Comparison of ENCODE assay signal across 17 mouse cellular contexts in genomic region chr5:96868893-96869292, GRCm38 (mm10).
DNase-seq lines count a peak whose midpoint lies in the region; ATAC-seq and TF ChIP-seq lines count a peak whose summit lies in the region.
"Had no signal": no experiment of that assay in that cellular context is flagged by ENCODE, and none has a peak within 500 bp of the region (broad histone marks: within the 10 kb centered on the region; RNA-seq: fewer than 3 reads in every experiment).

No protein-coding gene starts in this region.

- TF ChIP-seq POLR2A in CH12.LX (IDR thresholded peaks at IDR 0.05; ENCODE audit: low read depth, low read length) = no peak

- no peak overlapping the region for H3K9ac ChIP-seq in CH12.LX (ENCODE audit: insufficient read depth, low read depth)
- no peak overlapping the region for H3K9ac ChIP-seq in lung, embryonic 16.5 days (ENCODE audit: low read length)
- H3K9ac ChIP-seq: forebrain, embryonic 15.5 days; hindbrain, embryonic 14.5 days; limb, embryonic 12.5 days; liver, embryonic 15.5 days had no signal

- dilution Hi-C loops in CH12.LX (cut with MboI; ENCODE audit: extremely low pct_ligation_motif_present, extremely low pct_unique_long_range_greater_than_20kb, low sequenced_read_pairs) = no loop called here

- intact Hi-C loops in heart, postnatal 25 days (cut with DNase I) = no loop called here
- intact Hi-C loops in left cerebral cortex, adult 2 months (cut with DNase I) = no loop called here

- no peaks in the 10 kb centered on the region for H3K79me2 ChIP-seq in CH12.LX (replicated peaks; ENCODE audit: control insufficient read depth, extremely low read depth, insufficient read depth, poor library complexity, severe bottlenecking)

- TF ChIP-seq EP300 in CH12.LX (IDR thresholded peaks at IDR 0.05; ENCODE audit: low read length) = no peak; the same call in 1 of the 2 replicates

- no peak overlapping the region for H3K4me3 ChIP-seq in heart, embryonic 10.5 days
- H3K4me3 ChIP-seq in CH12.LX (replicated peaks in 1 of 3; ENCODE audit: low read depth in 2 of 3, low read length in 2 of 3, poor library complexity in 1 of 3) = no peak overlapping the region
- H3K4me3 ChIP-seq in lung, embryonic 16.5 days (ENCODE audit: low read length) = no peak overlapping the region
- H3K4me3 ChIP-seq in left cerebral cortex, adult 2 months = no peak overlapping the region
- H3K4me3 ChIP-seq: forebrain, embryonic 15.5 days; gastrocnemius, adult 2 months; limb, embryonic 12.5 days; liver, embryonic 15.5 days had no signal

- no peaks in the 10 kb centered on the region for H3K36me3 ChIP-seq in heart, embryonic 10.5 days
- no peaks in the 10 kb centered on the region for H3K36me3 ChIP-seq in CH12.LX (replicated peaks in 1 of 2; ENCODE audit: control insufficient read depth in 1 of 2, insufficient read depth in 1 of 2, low read length in 1 of 2)
- H3K36me3 ChIP-seq in lung, embryonic 16.5 days (ENCODE audit: control insufficient read depth, insufficient read depth, low read length) = no peaks in the 10 kb centered on the region
- H3K36me3 ChIP-seq in splenic B cell, adult 2 months (ENCODE audit: control insufficient read depth, insufficient read depth, low read length, poor library complexity, severe bottlenecking) = no peaks in the 10 kb centered on the region
- H3K36me3 ChIP-seq: forebrain, embryonic 15.5 days; G1E; limb, embryonic 12.5 days; liver, embryonic 15.5 days had no signal

- no peaks in the 10 kb centered on the region for H3K4me1 ChIP-seq in heart, embryonic 10.5 days
- H3K4me1 ChIP-seq in CH12.LX (ENCODE audit: control insufficient read depth in 1 of 2, insufficient read depth in 2 of 2) = peaks cover 7 to 19% of the 10 kb centered on the region in 2 experiments
- H3K4me1 ChIP-seq in lung, embryonic 16.5 days (replicated peaks; ENCODE audit: control insufficient read depth, insufficient read depth, low read length) = no peaks in the 10 kb centered on the region
- H3K4me1 ChIP-seq: forebrain, embryonic 15.5 days; limb, embryonic 12.5 days; liver, embryonic 15.5 days had no signal

- peak; percentile 95 for ATAC-seq in lung, embryonic 16.5 days (ENCODE audit: low read depth)
- ATAC-seq: forebrain, embryonic 15.5 days had no signal

- H3K9me3 ChIP-seq in heart, embryonic 10.5 days = no peaks in the 10 kb centered on the region
- no peaks in the 10 kb centered on the region for H3K9me3 ChIP-seq in CH12.LX (replicated peaks; ENCODE audit: low read length)
- no peaks in the 10 kb centered on the region for H3K9me3 ChIP-seq in lung, embryonic 16.5 days (ENCODE audit: control insufficient read depth, low read length)
- H3K9me3 ChIP-seq: forebrain, embryonic 15.5 days; G1E; limb, embryonic 12.5 days; liver, embryonic 15.5 days had no signal

- 0 out of 2 replicates have a peak overlapping the region, but pooled peaks have one; percentile 16 for H3K4me2 ChIP-seq in CH12.LX (ENCODE audit: insufficient read depth, low read depth, poor library complexity, severe bottlenecking)
- no peak overlapping the region for H3K4me2 ChIP-seq in lung, embryonic 16.5 days (ENCODE audit: low read depth, low read length)
- H3K4me2 ChIP-seq: forebrain, embryonic 15.5 days; hindbrain, embryonic 14.5 days; limb, embryonic 12.5 days; liver, embryonic 15.5 days; midbrain, embryonic 11.5 days had no signal

- H3K27me3 ChIP-seq in heart, embryonic 10.5 days (ENCODE audit: insufficient read depth, poor library complexity, severe bottlenecking) = no peaks in the 10 kb centered on the region
- no peaks in the 10 kb centered on the region for H3K27me3 ChIP-seq in CH12.LX (replicated peaks)
- no peaks in the 10 kb centered on the region for H3K27me3 ChIP-seq in lung, embryonic 16.5 days (ENCODE audit: control insufficient read depth, insufficient read depth, low read depth, low read length)
- H3K27me3 ChIP-seq in splenic B cell, adult 2 months (ENCODE audit: control insufficient read depth, insufficient read depth, low read length, poor library complexity, severe bottlenecking) = peaks cover 3% of the 10 kb centered on the region; the same call in 1 of the 2 replicates
- H3K27me3 ChIP-seq: forebrain, embryonic 15.5 days; limb, embryonic 12.5 days had no signal

- peak; percentile 52 for DNase-seq in heart, embryonic 10.5 days (ENCODE audit: low spot score)
- DNase-seq in heart, postnatal 25 days (ENCODE audit: low spot score) = no peak
- peak; percentile 34 for DNase-seq in CH12.LX (ENCODE audit: extremely low read depth)
- peak; percentile 21 for DNase-seq in splenic B cell, adult 2 months (ENCODE audit: low read depth, low spot score)
- no peak for DNase-seq in adrenal gland, adult 8-10 months
- no peak for DNase-seq in thymus, postnatal 25 days
- no peak for DNase-seq in left cerebral cortex, adult 2 months (ENCODE audit: extremely low spot score in 1 of 2, low spot score in 2 of 2)
- DNase-seq: adrenal gland, postnatal 36 days; gastrocnemius, adult 2 months; kidney, adult 2 months had no signal

- in situ Hi-C loops in CH12.LX (cut with MboI; ENCODE audit: low pct_ligation_motif_present, low pct_unique_long_range_greater_than_20kb, low sequenced_read_pairs) = no loop called here

- 75% methylated on average over 6 of the region's 6 CpGs for WGBS in heart, embryonic 10.5 days
- WGBS in lung, embryonic 16.5 days = 41% methylated on average over 6 of the region's 6 CpGs

- no peak for TF ChIP-seq CTCF in CH12.LX (conservative IDR thresholded peaks at IDR 0.05 in 1 of 2, IDR thresholded peaks at IDR 0.05 in 1 of 2; ENCODE audit: low read depth in 2 of 2, low read length in 2 of 2)
- no peak for TF ChIP-seq CTCF in left cerebral cortex, adult 2 months (IDR thresholded peaks at IDR 0.05)

- TF ChIP-seq RAD21 in CH12.LX (IDR thresholded peaks at IDR 0.05; ENCODE audit: low read depth, low read length) = no peak

- no peak overlapping the region for H3K27ac ChIP-seq in heart, embryonic 10.5 days
- H3K27ac ChIP-seq in CH12.LX (ENCODE audit: insufficient read depth, low read depth) = no peak overlapping the region
- H3K27ac ChIP-seq in lung, embryonic 16.5 days (ENCODE audit: low read length) = no peak overlapping the region
- no peak overlapping the region for H3K27ac ChIP-seq in left cerebral cortex, adult 2 months
- H3K27ac ChIP-seq: forebrain, embryonic 15.5 days; gastrocnemius, adult 2 months; hindbrain, embryonic 14.5 days; limb, embryonic 12.5 days; liver, embryonic 15.5 days had no signal

TF ChIP-seq in CH12.LX, 34 proteins besides CTCF, POLR2A, EP300 and RAD21:
- no peak for TF ChIP-seq USF1 (IDR thresholded peaks at IDR 0.05; ENCODE audit: low read depth, low read length)
- TF ChIP-seq SMC3 (IDR thresholded peaks at IDR 0.05; ENCODE audit: low read depth, low read length) = no peak
- TF ChIP-seq SIN3A (IDR thresholded peaks at IDR 0.05; ENCODE audit: low read length) = no peak
- TF ChIP-seq KAT2A (IDR thresholded peaks at IDR 0.05; ENCODE audit: insufficient replicate concordance, low read length) = no peak
- TF ChIP-seq IRF4 (IDR thresholded peaks at IDR 0.05; ENCODE audit: low read depth, low read length) = peak; percentile 54; the same call in 1 of the 2 replicates
- no peak for TF ChIP-seq ZNF384 (IDR thresholded peaks at IDR 0.05; ENCODE audit: low read depth, low read length)
- no peak for TF ChIP-seq GABPA (IDR thresholded peaks at IDR 0.05; ENCODE audit: insufficient replicate concordance, low read depth, low read length)
- no peak for TF ChIP-seq ZMIZ1 (IDR thresholded peaks at IDR 0.05; ENCODE audit: low read depth, low read length)
- no peak for TF ChIP-seq TBP (conservative IDR thresholded peaks at IDR 0.05; ENCODE audit: low read depth, low read length)
- TF ChIP-seq NRF1 (IDR thresholded peaks at IDR 0.05; ENCODE audit: low read depth, low read length) = no peak
- TF ChIP-seq HCFC1 (IDR thresholded peaks at IDR 0.05; ENCODE audit: low read depth, low read length) = no peak
- no peak for TF ChIP-seq E2F4 (IDR thresholded peaks at IDR 0.05; ENCODE audit: insufficient replicate concordance, low read depth, low read length)
- peak; percentile 96 for TF ChIP-seq CHD1 (IDR thresholded peaks at IDR 0.05; ENCODE audit: low read depth, low read length)
TF ChIP-seq in CH12.LX: peak in this region for 2.

Comparison
In these comparisons a context has a peak if more than half of its experiments do, and no peak if none do; other contexts are left out.
1. DNase-seq: peak in heart, embryonic 10.5 days (single experiment), CH12.LX (single experiment) and splenic B cell, adult 2 months (single experiment); none in heart, postnatal 25 days (single experiment), adrenal gland, adult 8-10 months (single experiment), thymus, postnatal 25 days (single experiment) and left cerebral cortex, adult 2 months (0 of 2).